Mouse (Mus musculus) brain, embryonic 14.5 days (tissue): Measurements from ENCODE around the gene Lrit3. TPM values are rescaled to one million over a fixed set of nuclear protein-coding genes. Genes with fewer than 3 reads are reported as not detected.

Experiments used
- DNase-seq: peaks from one replicate; pipeline ENCODE4 v3.0.0-alpha.2; 2011; ENCODE audit warnings: low read depth
- CTCF ChIP-seq: fragments of 200-500 bp; IDR thresholded peaks from 2 replicates; pipeline ENCODE4 v1.5.1; 2012; ENCODE audit warnings: inconsistent platforms, mild to moderate bottlenecking, moderate library complexity, borderline replicate concordance; ENCODE audit not compliant: insufficient read depth, insufficient read length; ENCODE audit errors: extremely low read depth
- POLR2A ChIP-seq: fragments of 200-500 bp; IDR thresholded peaks from 2 replicates; pipeline ENCODE4 v1.6.1; 2012; ENCODE audit warnings: mild to moderate bottlenecking, inconsistent platforms, borderline replicate concordance; ENCODE audit not compliant: poor library complexity, insufficient read depth, insufficient read length, severe bottlenecking; ENCODE audit errors: extremely low read depth
- polyA plus RNA-seq: library from polyadenylated mRNA; depleted of rRNA; stranded (reverse); fragments of >200 nt; gene quantifications from 2 replicates; pipeline ENCODE4 v1.2.3, GENCODE M21; 2012; rRNA removed

The Lrit3 gene
- polyA plus RNA-seq: 0.15 and 0.23 TPM in 2 replicates

GRCm38 (mm10) chr3:129803765-129804164 is at the start of gene Lrit3:
Gene Lrit3, minus strand, starts transcription at chr3:129804030.
- DNase-seq: no peak
- TF ChIP-seq CTCF: no peak
- TF ChIP-seq POLR2A: no peak

- TF ChIP-seq POLR2A: no peak
- TF ChIP-seq CTCF: no peak
- no peak for DNase-seq
These were observed 43.0 kb upstream of the Lrit3 start for GRCm38 (mm10) chr3:129846846-129847245.

- TF ChIP-seq POLR2A (no peak), CTCF (no peak)
- no peak for DNase-seq
These were observed 42.0 kb upstream of the Lrit3 start for GRCm38 (mm10) chr3:129845868-129846267.

DNA sequence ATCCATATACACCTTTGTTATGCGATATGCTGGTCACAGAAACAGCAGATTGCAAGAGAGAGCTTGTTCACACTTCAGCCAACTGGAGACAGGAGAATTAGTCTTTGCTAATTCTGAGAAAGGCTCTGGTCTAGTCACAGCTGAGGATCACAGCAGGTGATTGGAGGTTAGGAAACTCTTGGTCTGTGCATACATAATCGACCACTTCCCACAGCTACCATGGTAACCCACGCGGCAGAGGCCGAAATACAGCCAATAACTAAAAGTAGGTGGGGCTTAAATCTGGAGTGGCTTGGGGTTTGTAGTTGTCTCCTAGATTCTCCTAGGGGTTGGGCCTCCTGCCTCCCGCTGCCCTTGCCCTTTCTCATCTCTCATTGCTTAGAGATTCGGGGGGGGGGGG is 34.2 kb upstream of the Lrit3 start:
- DNase-seq: no peak
- no peak for TF ChIP-seq POLR2A
- TF ChIP-seq CTCF: no peak

- no peak for TF ChIP-seq POLR2A
- no peak for TF ChIP-seq CTCF
- no peak for DNase-seq
These were observed 33.1 kb upstream of the Lrit3 start for GRCm38 (mm10) chr3:129836965-129837364.

DNA sequence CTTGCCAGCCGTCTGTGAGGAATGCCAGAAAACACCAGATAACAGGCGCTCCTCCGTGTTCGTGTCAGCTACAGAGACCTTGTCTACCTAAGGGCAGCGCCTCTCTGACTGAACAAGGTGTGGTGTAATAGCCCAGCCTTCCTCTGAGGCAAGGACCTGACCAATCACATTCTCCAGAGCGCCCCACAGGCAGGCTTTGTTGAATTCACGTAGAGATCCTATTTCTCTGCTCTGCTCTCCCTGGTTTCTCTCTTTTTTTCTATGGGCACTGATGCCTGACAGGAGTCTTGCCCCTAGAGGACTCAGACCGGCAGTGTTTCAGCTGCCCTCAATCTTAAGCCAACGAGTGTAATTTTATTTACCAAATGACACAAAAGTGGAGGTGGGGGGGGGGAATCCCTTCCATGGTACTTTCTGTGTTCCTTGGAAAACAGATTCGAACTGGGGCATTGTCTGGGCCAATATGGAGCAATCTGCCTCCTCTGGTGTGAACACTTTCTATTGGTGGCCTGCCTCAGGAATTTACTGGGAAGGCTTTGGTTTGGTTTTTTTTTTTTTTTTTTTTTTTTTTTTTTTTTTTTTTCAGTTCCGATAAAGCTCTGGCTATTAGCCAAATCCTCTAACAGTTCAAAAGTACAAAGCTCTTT is 32.3 kb upstream of the Lrit3 start:
- peak; percentile 13 for DNase-seq
- no peak for TF ChIP-seq CTCF
- no peak for TF ChIP-seq POLR2A

- TF ChIP-seq CTCF (no peak), POLR2A (no peak)
- DNase-seq: no peak
These were observed 31.6 kb upstream of the Lrit3 start, which contains the start of gene Cfi for GRCm38 (mm10) chr3:129835388-129835934. Gene Cfi, plus strand, starts transcription at chr3:129835884.

GRCm38 (mm10) chr3:129831035-129831568 is 27.3 kb upstream of the Lrit3 start, which contains the start of gene Gar1:
Gene Gar1, minus strand, starts transcription at chr3:129831396.
- peak; percentile 99 for DNase-seq
- TF ChIP-seq CTCF (no peak), POLR2A (peak; percentile 73)

GRCm38 (mm10) chr3:129830626-129831025 is 26.8 kb upstream of the Lrit3 start:
- TF ChIP-seq POLR2A (no peak), CTCF (no peak)
- no peak for DNase-seq

DNA sequence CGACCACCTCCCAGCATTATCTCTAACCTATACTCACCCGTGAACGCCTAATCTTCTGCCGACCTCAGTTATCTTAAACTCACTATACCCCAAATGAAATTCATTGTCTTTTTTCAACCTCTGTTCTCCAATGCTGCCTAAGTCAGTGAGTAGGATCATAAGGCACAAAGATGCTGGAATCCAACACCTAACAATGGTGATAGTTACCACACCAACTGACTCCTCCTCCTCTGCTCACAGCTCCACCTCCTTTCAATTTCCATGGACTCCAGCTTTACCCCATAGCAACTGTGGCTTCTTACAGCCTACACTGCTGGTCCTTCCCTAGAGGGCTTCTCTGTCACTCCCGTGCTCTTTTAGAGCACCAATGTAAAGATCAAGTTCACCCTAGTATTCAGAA is 23.9 kb upstream of the Lrit3 start:
- no peak for DNase-seq
- no peak for TF ChIP-seq CTCF
- TF ChIP-seq POLR2A: no peak

DNA sequence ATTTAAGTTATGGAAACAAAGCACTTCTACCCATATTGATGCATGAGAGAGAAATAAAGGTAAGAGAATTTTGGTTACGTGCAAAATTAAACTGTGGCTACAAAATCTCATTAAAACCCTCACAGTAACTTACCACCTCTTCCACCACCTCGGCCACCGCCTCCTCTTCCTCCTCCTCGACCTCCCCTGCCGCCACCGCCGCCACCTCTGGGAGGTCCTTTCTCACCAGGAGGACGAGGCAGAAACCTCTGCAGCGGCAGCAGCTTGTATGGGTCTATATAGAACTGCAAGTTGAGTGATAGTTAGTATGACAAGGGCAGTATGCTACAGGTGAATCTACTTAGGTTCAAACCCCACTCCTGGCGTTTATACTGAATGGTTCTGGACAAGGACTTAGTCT is 22.9 kb upstream of the Lrit3 start:
- DNase-seq: no peak

GRCm38 (mm10) chr3:129824891-129825290 is 21.1 kb upstream of the Lrit3 start:
- no peak for TF ChIP-seq POLR2A
- TF ChIP-seq CTCF: no peak
- DNase-seq: no peak

More for the DNA sequence above, 22.9 kb upstream of the Lrit3 start:
- TF ChIP-seq CTCF: no peak
- no peak for TF ChIP-seq POLR2A
